Mouse (Mus musculus) myocyte (in vitro differentiated cells): ENCODE data around the gene Lst1. TPM values are rescaled to one million over a fixed set of nuclear protein-coding genes. Genes with fewer than 3 reads are reported as not detected.

Experiments used
- H3K27me3 ChIP-seq: one replicate; pipeline ENCODE4 v1.6.1; 2011; ENCODE audit not compliant: control insufficient read depth, insufficient read depth, insufficient read length
- H3K36me3 ChIP-seq: one replicate; pipeline ENCODE4 v1.6.1; 2011; ENCODE audit not compliant: control insufficient read depth, insufficient read depth
- H3K4me2 ChIP-seq: one replicate; pipeline ENCODE4 v1.6.1; 2011; ENCODE audit warnings: low read depth, control low read depth
- H3K4me3 ChIP-seq: one replicate; pipeline ENCODE4 v1.5.1; 2011; ENCODE audit warnings: mild to moderate bottlenecking, control low read depth, moderate library complexity
- H3K79me2 ChIP-seq: one replicate; pipeline ENCODE4 v1.6.1; 2011; ENCODE audit not compliant: control insufficient read depth, insufficient read depth
- H3ac ChIP-seq: one replicate; pipeline ENCODE4 v1.6.1; 2011; ENCODE audit not compliant: control insufficient read depth, insufficient read length
- CEBPB ChIP-seq: IDR thresholded peaks from 2 replicates; pipeline ENCODE4 v1.6.1; 2011; ENCODE audit warnings: mild to moderate bottlenecking, moderate library complexity; ENCODE audit not compliant: poor library complexity, insufficient read depth, severe bottlenecking
- E2F4 ChIP-seq: IDR thresholded peaks from one replicate; pipeline ENCODE4 v1.6.1; 2011; ENCODE audit warnings: mild to moderate bottlenecking, control low read depth, moderate library complexity; ENCODE audit not compliant: insufficient read depth
- MAX ChIP-seq: IDR thresholded peaks from one replicate; pipeline ENCODE4 v1.6.1; 2011; ENCODE audit warnings: low read depth, mild to moderate bottlenecking, control low read depth
- MYOD1 ChIP-seq, 3 experiments: IDR thresholded peaks; one replicate each; pipeline ENCODE4 v1.6.1; 2011; ENCODE audit warnings: control low read depth in 2 of 3, low read depth in 2 of 3, mild to moderate bottlenecking in 2 of 3, moderate library complexity in 1 of 3; ENCODE audit not compliant: insufficient read length in 2 of 3, control insufficient read depth in 1 of 3
- MYOG ChIP-seq, 3 experiments: IDR thresholded peaks; one replicate each; pipeline ENCODE4 v1.6.1; 2011; ENCODE audit warnings: control low read depth in 2 of 3, low read depth in 2 of 3, mild to moderate bottlenecking in 2 of 3; ENCODE audit not compliant: insufficient read length in 2 of 3, control insufficient read depth in 1 of 3, insufficient read depth in 1 of 3
- POLR2A ChIP-seq: IDR thresholded peaks from one replicate; pipeline ENCODE4 v1.6.1; 2011; ENCODE audit warnings: low read depth, mild to moderate bottlenecking, control low read depth, moderate library complexity; ENCODE audit not compliant: insufficient read length
- POLR2AphosphoS2 ChIP-seq: IDR thresholded peaks from one replicate; pipeline ENCODE4 v1.6.1; 2011; ENCODE audit warnings: low read depth, control low read depth; ENCODE audit not compliant: insufficient read length
- REST ChIP-seq: IDR thresholded peaks from one replicate; pipeline ENCODE4 v1.6.1; 2011; ENCODE audit warnings: mild to moderate bottlenecking, control low read depth, moderate library complexity; ENCODE audit not compliant: insufficient read depth, insufficient read length
- SRF ChIP-seq: IDR thresholded peaks from one replicate; pipeline ENCODE4 v1.6.1; 2011; ENCODE audit warnings: low read depth; ENCODE audit not compliant: control insufficient read depth, insufficient read length
- TCF12 ChIP-seq: IDR thresholded peaks from one replicate; pipeline ENCODE4 v1.6.1; 2011; ENCODE audit warnings: mild to moderate bottlenecking, control low read depth; ENCODE audit not compliant: poor library complexity, insufficient read depth, severe bottlenecking
- TCF3 ChIP-seq: IDR thresholded peaks from one replicate; pipeline ENCODE4 v1.6.1; 2011; ENCODE audit warnings: low read depth, control low read depth; ENCODE audit not compliant: insufficient read length
- polyA plus RNA-seq: library from polyadenylated mRNA; unstranded; fragments of >200 nt; fragmentation: generic; extraction: Trizol; gene quantifications from one replicate; pipeline ENCODE4 v1.2.1, GENCODE M21; 2012; ENCODE audit warnings: missing spikeins

Gene Lst1
- polyA plus RNA-seq, 1 experiment: 4.3 TPM

DNA sequence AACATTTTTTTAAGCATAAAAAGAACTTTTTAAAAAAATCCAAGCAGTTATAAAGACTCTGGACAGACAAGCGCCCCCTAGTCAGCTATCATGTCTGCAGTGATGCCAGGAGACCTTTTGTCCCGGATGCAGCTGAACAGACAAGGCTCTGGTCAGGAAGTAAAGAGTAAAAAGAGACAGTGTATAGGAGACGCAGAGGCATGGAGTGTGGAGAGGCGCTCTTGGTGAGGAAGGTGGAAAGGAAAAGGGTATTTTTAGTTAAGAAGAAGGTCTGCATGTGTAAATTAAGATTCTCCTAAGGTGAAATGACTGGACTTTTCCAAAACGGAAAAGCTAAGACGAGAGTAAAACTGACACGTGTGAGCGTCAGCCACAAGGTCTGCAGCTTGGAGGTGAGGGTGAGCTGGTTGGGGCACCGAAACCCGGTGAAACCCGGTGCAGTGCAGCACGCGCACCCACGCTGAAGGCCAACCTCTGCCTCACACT is 38.4 kb upstream of the Lst1 start:
- H3K4me2 ChIP-seq: no peak overlapping the region
- H3K27me3 ChIP-seq: no peaks in the 10 kb centered on the region
- peaks cover 10% of the 10 kb centered on the region for H3K36me3 ChIP-seq
- H3K79me2 ChIP-seq: peaks cover 5% of the 10 kb centered on the region
- no peak for TF ChIP-seq POLR2A
- TF ChIP-seq TCF3: no peak
- no peak for TF ChIP-seq MYOD1 (IDR thresholded peaks at IDR 0.05; ENCODE audit: control insufficient read depth in 1 of 3, insufficient read length in 2 of 3, low read depth in 2 of 3)
- TF ChIP-seq CEBPB: no peak
- TF ChIP-seq SRF: no peak
- H3K4me3 ChIP-seq: no peak overlapping the region
- H3ac ChIP-seq: no peak overlapping the region

DNA sequence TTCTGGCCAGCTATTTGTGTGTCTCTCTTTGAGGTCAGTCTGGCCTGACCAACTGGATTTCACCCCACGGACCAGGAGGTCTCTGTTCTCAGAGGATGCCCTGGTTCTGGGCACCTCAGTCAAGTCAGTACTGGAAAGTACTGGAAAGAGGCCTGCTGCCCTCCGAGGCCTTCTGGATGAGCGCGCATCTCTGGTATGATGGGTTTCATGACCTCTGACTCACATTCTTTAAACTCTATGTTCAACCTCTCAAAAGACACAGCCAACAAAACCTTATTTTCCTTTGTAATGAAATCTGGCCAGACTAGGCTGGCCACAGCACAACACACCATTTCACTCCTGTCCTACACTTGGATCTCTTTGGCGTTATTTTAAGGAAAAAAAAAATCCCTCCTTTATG is 37.2 kb upstream of the Lst1 start:
- Histone ChIP-seq H3K36me3 (peaks cover 10% of the 10 kb centered on the region), H3K4me3 (no peak overlapping the region)
- TF ChIP-seq POLR2A (no peak), E2F4 (no peak), TCF3 (no peak), CEBPB (no peak), MYOG (IDR thresholded peaks at IDR 0.05; ENCODE audit: control insufficient read depth in 1 of 3, insufficient read depth in 1 of 3, insufficient read length in 2 of 3, low read depth in 2 of 3) (no peak)

GRCm38 (mm10) chr17:35224641-35225040 is 36.4 kb upstream of the Lst1 start:
- no peak overlapping the region for H3K4me2 ChIP-seq
- no peak overlapping the region for H3ac ChIP-seq
- H3K79me2 ChIP-seq: no peaks in the 10 kb centered on the region
- no peaks in the 10 kb centered on the region for H3K27me3 ChIP-seq
- no peak overlapping the region for H3K4me3 ChIP-seq
- peaks cover 11% of the 10 kb centered on the region for H3K36me3 ChIP-seq
- no peak for TF ChIP-seq POLR2A
- no peak for TF ChIP-seq MYOD1 (IDR thresholded peaks at IDR 0.05; ENCODE audit: control insufficient read depth in 1 of 3, insufficient read length in 2 of 3, low read depth in 2 of 3)
- no peak for TF ChIP-seq MYOG (IDR thresholded peaks at IDR 0.05; ENCODE audit: control insufficient read depth in 1 of 3, insufficient read depth in 1 of 3, insufficient read length in 2 of 3, low read depth in 2 of 3)
- no peak for TF ChIP-seq CEBPB
- TF ChIP-seq MAX: no peak
- TF ChIP-seq E2F4: no peak
- TF ChIP-seq SRF: no peak
- no peak for TF ChIP-seq TCF12
- no peak for TF ChIP-seq TCF3
- TF ChIP-seq POLR2AphosphoS2: no peak

More for the DNA sequence above, 37.2 kb upstream of the Lst1 start:
- Histone ChIP-seq H3K79me2 (no peaks in the 10 kb centered on the region), H3ac (no peak overlapping the region), H3K27me3 (no peaks in the 10 kb centered on the region), H3K4me2 (no peak overlapping the region)

DNA sequence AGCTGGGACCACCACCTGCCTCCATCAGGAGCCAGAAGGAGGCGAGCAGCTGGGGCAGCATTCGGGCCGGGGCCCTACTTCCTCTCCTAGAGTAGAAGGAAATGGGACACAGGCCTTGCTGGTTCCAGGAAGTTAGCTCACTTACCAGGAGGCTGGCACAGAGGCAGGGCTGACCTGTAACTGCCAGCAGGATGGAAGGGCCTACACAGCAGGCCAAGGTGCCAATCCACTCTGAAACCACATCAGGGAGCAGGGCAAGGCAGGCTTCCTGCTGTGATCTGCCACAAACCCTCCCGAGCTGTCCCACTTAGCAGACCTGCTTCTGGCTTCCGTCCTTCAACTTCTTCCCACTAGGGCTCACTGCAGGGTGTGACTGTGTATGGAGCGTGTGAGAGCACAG is 34.1 kb upstream of the Lst1 start:
- H3K79me2 ChIP-seq: no peaks in the 10 kb centered on the region
- no peaks in the 10 kb centered on the region for H3K27me3 ChIP-seq
- H3K4me2 ChIP-seq: no peak overlapping the region
- H3K36me3 ChIP-seq: peaks cover 5% of the 10 kb centered on the region
- no peak overlapping the region for H3ac ChIP-seq
- no peak overlapping the region for H3K4me3 ChIP-seq
- TF ChIP-seq MAX (no peak), SRF (no peak)

- peaks cover 5% of the 10 kb centered on the region for H3K36me3 ChIP-seq
- H3K27me3 ChIP-seq: no peaks in the 10 kb centered on the region
- no peak for TF ChIP-seq MYOG (IDR thresholded peaks at IDR 0.05; ENCODE audit: control insufficient read depth in 1 of 3, insufficient read depth in 1 of 3, insufficient read length in 2 of 3, low read depth in 2 of 3)
- no peak for TF ChIP-seq TCF12
- no peak for TF ChIP-seq REST
- no peak for TF ChIP-seq TCF3
- no peak for TF ChIP-seq POLR2A
- no peak for TF ChIP-seq POLR2AphosphoS2
- no peak for TF ChIP-seq SRF
- no peak for TF ChIP-seq CEBPB
- H3K4me2 ChIP-seq: no peak within 1 kb of the TSS
- no peak within 1 kb of the TSS for H3K4me3 ChIP-seq
- no peaks in the 10 kb centered on the region for H3K79me2 ChIP-seq
- H3ac ChIP-seq: no peak within 1 kb of the TSS
Measured at GRCm38 (mm10) chr17:35220156-35220952, 32.1 kb upstream of the Lst1 start, which contains the start of gene Gm16181. Gene Gm16181 (plus strand): TSS chr17:35220834.
